Mouse (Mus musculus): ENCODE results near the gene Cox7a1. TPM values are rescaled to one million over a fixed set of nuclear protein-coding genes. Genes with fewer than 3 reads are reported as not detected.

The Cox7a1 gene
- total and polyA plus RNA-seq, 3 experiments = 1.6 to 15.2 (median 14.0) TPM

GRCm38 (mm10) chr7:30220008-30220356 is 36.0 kb downstream of the Cox7a1 start:
- DNase-seq (ENCODE audit: extremely low read depth) = no peak
- H3K9me3 ChIP-seq (replicated peaks; ENCODE audit: low read length) = peaks cover 2% of the 10 kb centered on the region
- no peak overlapping the region for H3K27ac ChIP-seq (ENCODE audit: insufficient read depth, low read depth)
- H3K79me2 ChIP-seq (replicated peaks; ENCODE audit: control insufficient read depth, extremely low read depth, insufficient read depth, poor library complexity, severe bottlenecking) = no peaks in the 10 kb centered on the region
- peaks cover 11 to 20% of the 10 kb centered on the region in 2 experiments for H3K36me3 ChIP-seq (replicated peaks in 1 of 2; ENCODE audit: control insufficient read depth in 1 of 2, insufficient read depth in 1 of 2, low read length in 1 of 2)
- peaks cover 14 to 19% of the 10 kb centered on the region in 2 experiments for H3K4me1 ChIP-seq (ENCODE audit: control insufficient read depth in 1 of 2, insufficient read depth in 2 of 2)
- dilution Hi-C loops (cut with MboI; ENCODE audit: extremely low pct_ligation_motif_present, extremely low pct_unique_long_range_greater_than_20kb, low sequenced_read_pairs) = no loop called here
- H3K4me3 ChIP-seq (replicated peaks in 1 of 3; ENCODE audit: low read depth in 2 of 3, low read length in 2 of 3, poor library complexity in 1 of 3) = peak overlapping the region in 2 of 3 experiments; percentile 52 to 54
- no peak for TF ChIP-seq EP300 (IDR thresholded peaks at IDR 0.05; ENCODE audit: low read length)
- TF ChIP-seq UBTF (IDR thresholded peaks at IDR 0.05; ENCODE audit: low read depth, low read length) = no peak
- TF ChIP-seq POLR2A (IDR thresholded peaks at IDR 0.05; ENCODE audit: low read depth, low read length) = no peak
- no peak for TF ChIP-seq ETS1 (conservative IDR thresholded peaks at IDR 0.05; ENCODE audit: low read depth, low read length)
- no peak for TF ChIP-seq JUN (IDR thresholded peaks at IDR 0.05; ENCODE audit: insufficient read depth, low read depth, low read length)
- TF ChIP-seq RCOR1 (conservative IDR thresholded peaks at IDR 0.05; ENCODE audit: low read depth, low read length) = no peak
- TF ChIP-seq GABPA (IDR thresholded peaks at IDR 0.05; ENCODE audit: insufficient replicate concordance, low read depth, low read length) = no peak
- TF ChIP-seq POLR2AphosphoS2 (IDR thresholded peaks at IDR 0.05; ENCODE audit: low read depth, low read length) = no peak
- TF ChIP-seq MYC (IDR thresholded peaks at IDR 0.05; ENCODE audit: low read depth, low read length) = no peak
- TF ChIP-seq SMC3 (IDR thresholded peaks at IDR 0.05; ENCODE audit: low read depth, low read length) = no peak
- TF ChIP-seq CTCF (conservative IDR thresholded peaks at IDR 0.05 in 1 of 2, IDR thresholded peaks at IDR 0.05 in 1 of 2; ENCODE audit: low read depth in 2 of 2, low read length in 2 of 2) = no peak
- peak overlapping the region; percentile 67 for H3K9ac ChIP-seq (ENCODE audit: insufficient read depth, low read depth)
- in situ Hi-C loops (cut with MboI; ENCODE audit: low pct_ligation_motif_present, low pct_unique_long_range_greater_than_20kb, low sequenced_read_pairs) = no loop called here
- H3K4me2 ChIP-seq (ENCODE audit: insufficient read depth, low read depth, poor library complexity, severe bottlenecking) = peak overlapping the region; percentile 99
- no peaks in the 10 kb centered on the region for H3K27me3 ChIP-seq (replicated peaks)

GRCm38 (mm10) chr7:30221433-30221832 is 37.5 kb downstream of the Cox7a1 start:
- Histone ChIP-seq H3K9ac (ENCODE audit: insufficient read depth, low read depth) (no peak overlapping the region), H3K4me2 (ENCODE audit: insufficient read depth, low read depth, poor library complexity, severe bottlenecking) (no peak overlapping the region), H3K9me3 (replicated peaks; ENCODE audit: low read length) (peaks cover 2% of the 10 kb centered on the region), H3K36me3 (replicated peaks in 1 of 2; ENCODE audit: control insufficient read depth in 1 of 2, insufficient read depth in 1 of 2, low read length in 1 of 2) (peaks cover 20 to 30% of the 10 kb centered on the region in 2 experiments), H3K4me1 (ENCODE audit: control insufficient read depth in 1 of 2, insufficient read depth in 2 of 2) (peaks cover 12 to 16% of the 10 kb centered on the region in 2 experiments), H3K27ac (ENCODE audit: insufficient read depth, low read depth) (no peak overlapping the region), H3K79me2 (replicated peaks; ENCODE audit: control insufficient read depth, extremely low read depth, insufficient read depth, poor library complexity, severe bottlenecking) (no peaks in the 10 kb centered on the region), H3K27me3 (replicated peaks) (no peaks in the 10 kb centered on the region), H3K4me3 (replicated peaks in 1 of 3; ENCODE audit: low read depth in 2 of 3, low read length in 2 of 3, poor library complexity in 1 of 3) (no peak overlapping the region)
- no peak for DNase-seq (ENCODE audit: extremely low read depth)
- dilution Hi-C loops (cut with MboI; ENCODE audit: extremely low pct_ligation_motif_present, extremely low pct_unique_long_range_greater_than_20kb, low sequenced_read_pairs) = no loop called here
- TF ChIP-seq ZNF384 (IDR thresholded peaks at IDR 0.05; ENCODE audit: low read depth, low read length) = no peak
- no peak for TF ChIP-seq TCF12 (IDR thresholded peaks at IDR 0.05; ENCODE audit: low read depth, low read length)
- TF ChIP-seq POLR2AphosphoS2 (IDR thresholded peaks at IDR 0.05; ENCODE audit: low read depth, low read length) = no peak
- TF ChIP-seq NELFE (IDR thresholded peaks at IDR 0.05; ENCODE audit: low read depth, low read length) = no peak
- in situ Hi-C loops (cut with MboI; ENCODE audit: low pct_ligation_motif_present, low pct_unique_long_range_greater_than_20kb, low sequenced_read_pairs) = no loop called here

GRCm38 (mm10) chr7:30222205-30222604 is 38.3 kb downstream of the Cox7a1 start:
- dilution Hi-C loops (cut with MboI; ENCODE audit: extremely low pct_ligation_motif_present, extremely low pct_unique_long_range_greater_than_20kb, low sequenced_read_pairs) = no loop called here
- in situ Hi-C loops (cut with MboI; ENCODE audit: low pct_ligation_motif_present, low pct_unique_long_range_greater_than_20kb, low sequenced_read_pairs) = no loop called here
- TF ChIP-seq TBP (conservative IDR thresholded peaks at IDR 0.05; ENCODE audit: low read depth, low read length) (no peak), MXI1 (IDR thresholded peaks at IDR 0.05; ENCODE audit: low read depth, low read length) (no peak), ELF1 (IDR thresholded peaks at IDR 0.05; ENCODE audit: low read depth, low read length) (no peak), MYC (IDR thresholded peaks at IDR 0.05; ENCODE audit: low read depth, low read length) (no peak), NELFE (IDR thresholded peaks at IDR 0.05; ENCODE audit: low read depth, low read length) (no peak), SMC3 (IDR thresholded peaks at IDR 0.05; ENCODE audit: low read depth, low read length) (no peak), HCFC1 (IDR thresholded peaks at IDR 0.05; ENCODE audit: low read depth, low read length) (no peak), MAZ (IDR thresholded peaks at IDR 0.05; ENCODE audit: low read depth, low read length) (no peak), CHD1 (IDR thresholded peaks at IDR 0.05; ENCODE audit: low read depth, low read length) (no peak), GABPA (IDR thresholded peaks at IDR 0.05; ENCODE audit: insufficient replicate concordance, low read depth, low read length) (no peak), KAT2A (IDR thresholded peaks at IDR 0.05; ENCODE audit: insufficient replicate concordance, low read length) (no peak), JUND (conservative IDR thresholded peaks at IDR 0.05; ENCODE audit: low read depth, low read length) (no peak), IRF4 (IDR thresholded peaks at IDR 0.05; ENCODE audit: low read depth, low read length) (no peak), POLR2AphosphoS2 (IDR thresholded peaks at IDR 0.05; ENCODE audit: low read depth, low read length) (no peak), PAX5 (IDR thresholded peaks at IDR 0.05; ENCODE audit: low read length) (no peak), TCF12 (IDR thresholded peaks at IDR 0.05; ENCODE audit: low read depth, low read length) (no peak), POLR2A (IDR thresholded peaks at IDR 0.05; ENCODE audit: low read depth, low read length) (no peak), ZNF384 (IDR thresholded peaks at IDR 0.05; ENCODE audit: low read depth, low read length) (no peak), MAFK (IDR thresholded peaks at IDR 0.05; ENCODE audit: insufficient replicate concordance, low read length) (no peak)
- H3K79me2 ChIP-seq (replicated peaks; ENCODE audit: control insufficient read depth, extremely low read depth, insufficient read depth, poor library complexity, severe bottlenecking) = no peaks in the 10 kb centered on the region
- peaks cover 11 to 14% of the 10 kb centered on the region in 2 experiments for H3K4me1 ChIP-seq (ENCODE audit: control insufficient read depth in 1 of 2, insufficient read depth in 2 of 2)
- H3K27me3 ChIP-seq (replicated peaks) = no peaks in the 10 kb centered on the region
- no peak overlapping the region for H3K4me2 ChIP-seq (ENCODE audit: insufficient read depth, low read depth, poor library complexity, severe bottlenecking)
- no peak overlapping the region for H3K27ac ChIP-seq (ENCODE audit: insufficient read depth, low read depth)
- no peak for DNase-seq (ENCODE audit: extremely low read depth)
- no peak overlapping the region for H3K9ac ChIP-seq (ENCODE audit: insufficient read depth, low read depth)
- peaks cover 26 to 38% of the 10 kb centered on the region in 2 experiments for H3K36me3 ChIP-seq (replicated peaks in 1 of 2; ENCODE audit: control insufficient read depth in 1 of 2, insufficient read depth in 1 of 2, low read length in 1 of 2)
- H3K4me3 ChIP-seq (replicated peaks in 1 of 3; ENCODE audit: low read depth in 2 of 3, low read length in 2 of 3, poor library complexity in 1 of 3) = no peak overlapping the region
- peaks cover 2% of the 10 kb centered on the region for H3K9me3 ChIP-seq (replicated peaks; ENCODE audit: low read length)
